Mouse (Mus musculus): ENCODE data around the gene Hdc.
"Not testable (repeated sequence)": the region's sequence is repeated elsewhere in the genome, so short reads cannot be mapped to it uniquely, and the experiment has no call there.

The Hdc gene

GRCm38 (mm10) chr2:126619249-126619704, at the start of gene Hdc:
TSS of gene Hdc (minus strand) at chr2:126619299.
- DNase-seq (ENCODE audit: low spot score in 2 of 2): no peak

GRCm38 (mm10) chr2:126668621-126669252, 49.6 kb upstream of the Hdc start:
- no peak for DNase-seq (ENCODE audit: low spot score in 2 of 2)

GRCm38 (mm10) chr2:126665984-126666383, 46.9 kb upstream of the Hdc start:
- DNase-seq (ENCODE audit: low spot score in 2 of 2): no peak

- DNase-seq (ENCODE audit: low spot score in 2 of 2): no peak
Observed at GRCm38 (mm10) chr2:126663481-126663880, 44.4 kb upstream of the Hdc start.

- no peak for DNase-seq (ENCODE audit: low spot score in 2 of 2)
Observed at GRCm38 (mm10) chr2:126652929-126653328, 33.8 kb upstream of the Hdc start.

GRCm38 (mm10) chr2:126647762-126648161, 28.7 kb upstream of the Hdc start:
- DNase-seq (ENCODE audit: low spot score in 2 of 2): no peak

GRCm38 (mm10) chr2:126646461-126646860, 27.4 kb upstream of the Hdc start:
- DNase-seq (ENCODE audit: low spot score in 2 of 2): no peak

- DNase-seq (ENCODE audit: low spot score in 2 of 2): no peak
Observed at GRCm38 (mm10) chr2:126644768-126645167, 25.7 kb upstream of the Hdc start.

GRCm38 (mm10) chr2:126640298-126640697, 21.2 kb upstream of the Hdc start:
- DNase-seq (ENCODE audit: low spot score in 2 of 2): no peak

- no peak for DNase-seq (ENCODE audit: low spot score in 2 of 2)
Observed at GRCm38 (mm10) chr2:126635939-126636823, 17.1 kb upstream of the Hdc start.

- no peak for DNase-seq (ENCODE audit: low spot score in 2 of 2)
Observed at GRCm38 (mm10) chr2:126633165-126633564, 14.1 kb upstream of the Hdc start.

- DNase-seq (ENCODE audit: low spot score in 2 of 2): no peak
Observed at GRCm38 (mm10) chr2:126628455-126628995, 9.4 kb upstream of the Hdc start.

- no peak for DNase-seq (ENCODE audit: low spot score in 2 of 2)
Observed at GRCm38 (mm10) chr2:126623138-126623537, 4.0 kb upstream of the Hdc start.

GRCm38 (mm10) chr2:126622455-126622854, 3.4 kb upstream of the Hdc start:
- DNase-seq (ENCODE audit: low spot score in 2 of 2): no peak

- DNase-seq (ENCODE audit: low spot score in 2 of 2): no peak
Observed at GRCm38 (mm10) chr2:126618470-126619179, 474 bp downstream of the Hdc start.

- DNase-seq (ENCODE audit: low spot score in 2 of 2): no peak
Observed at GRCm38 (mm10) chr2:126615355-126615754, 3.7 kb downstream of the Hdc start.

- not testable (repeated sequence) for DNase-seq (ENCODE audit: low spot score in 2 of 2)
Observed at GRCm38 (mm10) chr2:126609600-126609999, 9.5 kb downstream of the Hdc start.

GRCm38 (mm10) chr2:126607553-126608203, 11.4 kb downstream of the Hdc start:
- no peak for DNase-seq (ENCODE audit: low spot score in 2 of 2)

GRCm38 (mm10) chr2:126606688-126607062, 12.4 kb downstream of the Hdc start:
- no peak for DNase-seq (ENCODE audit: low spot score in 2 of 2)

GRCm38 (mm10) chr2:126606061-126606687, 12.9 kb downstream of the Hdc start:
- no peak for DNase-seq (ENCODE audit: low spot score in 2 of 2)
